Mouse (Mus musculus) erythroblast, embryonic 14.5 days (primary cell): ENCODE measurements around the gene Tnk2.

Experiments
- GATA1 ChIP-seq: IDR thresholded peaks from 2 replicates; pipeline ENCODE4 v1.6.1; 2012; ENCODE audit warnings: low read length, inconsistent platforms, mixed read lengths
- TAL1 ChIP-seq: IDR thresholded peaks from 3 replicates; pipeline ENCODE4 v1.6.1; 2012; ENCODE audit warnings: low read length, inconsistent platforms, mixed read lengths

DNA sequence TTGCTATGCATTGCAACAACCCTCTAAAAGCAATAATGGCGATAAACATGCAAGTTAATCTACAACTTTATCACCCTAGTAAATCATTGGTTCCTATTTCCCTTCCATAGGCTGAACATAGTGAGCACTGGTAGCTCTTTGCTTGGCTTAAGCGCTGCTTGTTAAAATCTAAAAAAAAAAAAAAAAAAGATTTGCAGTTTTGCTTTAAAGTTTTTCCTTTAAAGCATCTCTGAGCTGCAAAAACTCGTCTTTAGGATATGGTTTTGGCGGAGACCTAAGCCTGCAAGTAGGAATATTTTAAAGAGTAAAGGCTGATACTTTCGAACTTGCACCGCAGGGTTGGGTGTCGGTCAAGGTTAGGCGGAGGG, 35.3 kb upstream of the Tnk2 start:
- TF ChIP-seq GATA1 (no peak), TAL1 (no peak)
